In the genomic region with DNA sequence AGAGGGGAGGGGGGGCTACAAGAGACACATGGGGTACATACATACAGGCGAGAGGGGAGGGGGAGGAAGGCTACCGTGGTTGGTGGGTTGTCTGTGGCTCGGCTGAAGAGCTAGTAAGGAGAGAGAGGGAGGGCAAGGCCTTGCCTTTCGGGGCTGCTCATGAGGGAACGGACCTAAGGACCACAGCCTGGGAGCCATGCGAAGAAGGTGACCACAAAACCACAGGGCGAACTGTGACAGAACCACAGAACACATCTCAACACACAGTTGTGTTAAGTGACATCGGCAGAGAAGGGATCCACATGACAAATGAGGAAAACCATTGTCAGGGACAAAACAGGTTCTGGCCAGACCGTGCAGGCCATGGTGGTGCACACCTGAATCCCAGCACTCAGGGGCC, we compare ENCODE assay signal across 14 mouse cellular contexts. TPM values are rescaled to one million over a fixed set of nuclear protein-coding genes. Genes with fewer than 3 reads are reported as not detected.
DNase-seq lines count a peak whose midpoint lies in the region; ATAC-seq and TF ChIP-seq lines count a peak whose summit lies in the region.
"Had no signal": no experiment of that assay in that cellular context is flagged by ENCODE, and none has a peak within 500 bp of the region (broad histone marks: within the 10 kb centered on the region; RNA-seq: fewer than 3 reads in every experiment).

No protein-coding gene starts in this region.

- H3K9me3 ChIP-seq in E14TG2a.4 (ENCODE audit: low read length): no peaks in the 10 kb centered on the region
- H3K9me3 ChIP-seq in embryonic facial prominence, embryonic 10.5 days: no peaks in the 10 kb centered on the region
- H3K9me3 ChIP-seq: limb, embryonic 10.5 days; lung, embryonic 15.5 days; neural tube, embryonic 15.5 days had no signal

- H3K27me3 ChIP-seq in E14TG2a.4 (ENCODE audit: insufficient read depth, low read length): no peaks in the 10 kb centered on the region
- H3K27me3 ChIP-seq in embryonic facial prominence, embryonic 10.5 days (replicated peaks; ENCODE audit: low read depth, poor library complexity, severe bottlenecking): no peaks in the 10 kb centered on the region
- H3K27me3 ChIP-seq: lung, embryonic 15.5 days; neural tube, embryonic 15.5 days had no signal

- no peak for TF ChIP-seq CTCF in layer of hippocampus, adult 2 months (conservative IDR thresholded peaks at IDR 0.05)
- TF ChIP-seq CTCF in E14TG2a.4 (conservative IDR thresholded peaks at IDR 0.05; ENCODE audit: low read length): no peak

- no peak for DNase-seq in layer of hippocampus, adult 2 months (ENCODE audit: low spot score in 2 of 2)
- DNase-seq in layer of hippocampus, postnatal 36 days: no peak
- DNase-seq in embryonic facial prominence, embryonic 10.5 days (ENCODE audit: low spot score): no peak
- no peak for DNase-seq in right cerebral cortex, postnatal 14 days
- no peak for DNase-seq in thymus, postnatal 36 days
- DNase-seq: cerebellum, adult 8-10 months; right cerebral cortex, adult 18-20 months had no signal

- ATAC-seq in monocyte, adult 5-6 weeks (replicated peaks; ENCODE audit: insufficient number of reproducible peaks, low FRiP score, low TSS enrichment, poor library complexity, severe bottlenecking): peak; percentile 40
- ATAC-seq: inflammation-experienced regulatory T-cells, adult 6 months had no signal

- 84% methylated on average over 9 of the region's 9 CpGs for WGBS in embryonic facial prominence, embryonic 10.5 days

- H3K36me3 ChIP-seq in E14TG2a.4 (ENCODE audit: insufficient read depth, low read length): no peaks in the 10 kb centered on the region
- no peaks in the 10 kb centered on the region for H3K36me3 ChIP-seq in embryonic facial prominence, embryonic 10.5 days (replicated peaks)
- H3K36me3 ChIP-seq: limb, embryonic 10.5 days; lung, embryonic 15.5 days; neural tube, embryonic 15.5 days had no signal

- peaks cover 76% of the 10 kb centered on the region for H3K4me1 ChIP-seq in E14TG2a.4 (replicated peaks; ENCODE audit: low read depth, low read length)
- H3K4me1 ChIP-seq in embryonic facial prominence, embryonic 10.5 days: peaks cover 49% of the 10 kb centered on the region

- no peak overlapping the region for H3K4me3 ChIP-seq in layer of hippocampus, adult 2 months
- 0 out of 2 replicates have a peak overlapping the region, but pooled peaks have one; percentile 7 for H3K4me3 ChIP-seq in E14TG2a.4 (replicated peaks; ENCODE audit: low read length)
- H3K4me3 ChIP-seq in embryonic facial prominence, embryonic 10.5 days: no peak overlapping the region
- H3K4me3 ChIP-seq: limb, embryonic 10.5 days; lung, embryonic 15.5 days; neural tube, embryonic 15.5 days had no signal

- peak overlapping the region; percentile 80 for H3K27ac ChIP-seq in layer of hippocampus, adult 2 months
- H3K27ac ChIP-seq in embryonic facial prominence, embryonic 10.5 days (replicated peaks): peak overlapping the region; percentile 52
- H3K27ac ChIP-seq: kidney, postnatal 0 days; limb, embryonic 10.5 days; neural tube, embryonic 15.5 days had no signal

RNA-seq across cellular contexts. Expression of a gene that starts 57.9 kb away (rescaled TPM):
- total RNA-seq in layer of hippocampus, adult 2 months (2021): 100 to 1,000 TPM; 230 to 231 TPM
- 100 to 1,000 TPM; 183 to 261 TPM for total RNA-seq in layer of hippocampus, postnatal 36 days (2021)
- 1.0 and 1.5 TPM in 2 replicates for polyA plus RNA-seq in embryonic facial prominence, embryonic 10.5 days (2016; fragmentation: Nextera tagmentation; extraction: Ambion mirVana)
- total RNA-seq in monocyte, adult 5-6 weeks (2017): 5.3 to 11.9 TPM (median 6.9 TPM) in 3 replicates

Comparison
In these comparisons a context has a peak if more than half of its experiments do, and no peak if none do; other contexts are left out.
1. RNA of a gene that starts 57.9 kb away (total RNA-seq): 183 to 261 TPM in layer of hippocampus, postnatal 36 days and 230 to 231 TPM in layer of hippocampus, adult 2 months; 5.3 to 11.9 TPM in monocyte, adult 5-6 weeks; every median in the first group is over 10 times any median in the second.